Mouse (Mus musculus) c-Kit-negative CD71-positive TER-119-positive erythroid progenitor cells, embryonic 14.5 days (primary cell): ENCODE data around the gene Birc2.

ENCODE experiments used
- DNase-seq: peaks from one replicate; pipeline ENCODE4 v3.0.0-alpha.2; 2013; ENCODE audit warnings: low read depth, low spot score

Gene Birc2

GRCm38 (mm10) chr9:7786086-7786485 lies 50.8 kb downstream of the Birc2 start:
- DNase-seq: no peak

- DNase-seq: no peak
Measured at GRCm38 (mm10) chr9:7785396-7785795, 51.5 kb downstream of the Birc2 start.

GRCm38 (mm10) chr9:7784615-7785012 lies 52.2 kb downstream of the Birc2 start:
- no peak for DNase-seq

GRCm38 (mm10) chr9:7783823-7784614 lies 52.8 kb downstream of the Birc2 start:
- no peak for DNase-seq

GRCm38 (mm10) chr9:7780250-7781150 lies 56.4 kb downstream of the Birc2 start:
- no peak for DNase-seq

GRCm38 (mm10) chr9:7779786-7780185 lies 57.1 kb downstream of the Birc2 start:
- no peak for DNase-seq

- DNase-seq: no peak
Measured at GRCm38 (mm10) chr9:7778771-7779170, 58.1 kb downstream of the Birc2 start.

- no peak for DNase-seq
Measured at GRCm38 (mm10) chr9:7777652-7778051, 59.2 kb downstream of the Birc2 start.

GRCm38 (mm10) chr9:7776940-7777339 lies 59.9 kb downstream of the Birc2 start:
- no peak for DNase-seq

GRCm38 (mm10) chr9:7775986-7776385 lies 60.9 kb downstream of the Birc2 start:
- DNase-seq: no peak

GRCm38 (mm10) chr9:7775011-7775410 lies 61.9 kb downstream of the Birc2 start:
- DNase-seq: no peak

- no peak for DNase-seq
Measured at GRCm38 (mm10) chr9:7774538-7774937, 62.3 kb downstream of the Birc2 start.

- DNase-seq: no peak
Measured at GRCm38 (mm10) chr9:7773686-7774085, 63.2 kb downstream of the Birc2 start.

- DNase-seq: no peak
Measured at GRCm38 (mm10) chr9:7772773-7773454, 64.0 kb downstream of the Birc2 start.

- DNase-seq: no peak
Measured at GRCm38 (mm10) chr9:7772361-7772760, 64.5 kb downstream of the Birc2 start.

- no peak for DNase-seq
Measured at GRCm38 (mm10) chr9:7769491-7769890, 67.4 kb downstream of the Birc2 start.

GRCm38 (mm10) chr9:7769081-7769480 lies 67.8 kb downstream of the Birc2 start:
- DNase-seq: no peak
